Mouse (Mus musculus): ENCODE measurements at regions not wholly inside any gene's neighbourhood (a gene's known extent, or its start where the extent isn't known, plus 50 kb on each side); places are given as distances from the start of the nearest gene placed in this dataset.
A peak's percentile ranks its signal among the peaks of the same experiment; 100 is the strongest.

- ATAC-seq (replicated peaks; ENCODE audit: insufficient number of reproducible peaks, low FRiP score, low TSS enrichment, low read depth): no peak
- H3K9ac ChIP-seq (replicated peaks; ENCODE audit: low read length): no peak overlapping the region
- 73% methylated on average over 10 of the region's 10 CpGs for WGBS
- H3K27ac ChIP-seq (replicated peaks; ENCODE audit: low read depth, low read length): no peak overlapping the region
- no peaks in the 10 kb centered on the region for H3K4me1 ChIP-seq (ENCODE audit: control insufficient read depth, insufficient read depth, low read length)
- no peaks in the 10 kb centered on the region for H3K27me3 ChIP-seq (ENCODE audit: control insufficient read depth, insufficient read depth, low read length)
- H3K4me2 ChIP-seq (ENCODE audit: low read depth, low read length): no peak overlapping the region
- peak; percentile 34 for DNase-seq (ENCODE audit: low spot score)
- H3K4me3 ChIP-seq (ENCODE audit: low read depth, low read length): no peak overlapping the region
- no peaks in the 10 kb centered on the region for H3K36me3 ChIP-seq (replicated peaks; ENCODE audit: control insufficient read depth, insufficient read depth, low read depth, low read length)
- H3K9me3 ChIP-seq (replicated peaks; ENCODE audit: control insufficient read depth, low read length): no peaks in the 10 kb centered on the region
These were observed 439.6 kb downstream of the Ttll7 start for GRCm38 (mm10) chr3:147291696-147292327.

- H3K4me2 ChIP-seq (ENCODE audit: low read depth, low read length): no peak overlapping the region
- H3K4me3 ChIP-seq (ENCODE audit: low read depth, low read length): no peak overlapping the region
- H3K9ac ChIP-seq (replicated peaks; ENCODE audit: low read length): no peak overlapping the region
- DNase-seq (ENCODE audit: low spot score): no peak
- H3K27me3 ChIP-seq (ENCODE audit: control insufficient read depth, insufficient read depth, low read length): no peaks in the 10 kb centered on the region
- H3K36me3 ChIP-seq (replicated peaks; ENCODE audit: control insufficient read depth, insufficient read depth, low read depth, low read length): no peaks in the 10 kb centered on the region
- ATAC-seq (replicated peaks; ENCODE audit: insufficient number of reproducible peaks, low FRiP score, low TSS enrichment, low read depth): no peak
- no peaks in the 10 kb centered on the region for H3K9me3 ChIP-seq (replicated peaks; ENCODE audit: control insufficient read depth, low read length)
- 16% methylated on average over 9 of the region's 9 CpGs for WGBS
- H3K4me1 ChIP-seq (ENCODE audit: control insufficient read depth, insufficient read depth, low read length): no peaks in the 10 kb centered on the region
- no peak overlapping the region for H3K27ac ChIP-seq (replicated peaks; ENCODE audit: low read depth, low read length)
These were observed 445.9 kb downstream of the Ttll7 start for GRCm38 (mm10) chr3:147298065-147298464.

GRCm38 (mm10) chr3:147325522-147325921 is 473.4 kb downstream of the Ttll7 start:
- 92% methylated on average over 2 of the region's 2 CpGs for WGBS
- no peaks in the 10 kb centered on the region for H3K27me3 ChIP-seq (ENCODE audit: control insufficient read depth, insufficient read depth, low read length)
- DNase-seq (ENCODE audit: low spot score): no peak
- no peak for ATAC-seq (replicated peaks; ENCODE audit: insufficient number of reproducible peaks, low FRiP score, low TSS enrichment, low read depth)
- no peak overlapping the region for H3K4me3 ChIP-seq (ENCODE audit: low read depth, low read length)
- H3K9me3 ChIP-seq (replicated peaks; ENCODE audit: control insufficient read depth, low read length): no peaks in the 10 kb centered on the region
- no peaks in the 10 kb centered on the region for H3K36me3 ChIP-seq (replicated peaks; ENCODE audit: control insufficient read depth, insufficient read depth, low read depth, low read length)
- H3K9ac ChIP-seq (replicated peaks; ENCODE audit: low read length): no peak overlapping the region
- H3K4me2 ChIP-seq (ENCODE audit: low read depth, low read length): no peak overlapping the region
- H3K27ac ChIP-seq (replicated peaks; ENCODE audit: low read depth, low read length): no peak overlapping the region
- no peaks in the 10 kb centered on the region for H3K4me1 ChIP-seq (ENCODE audit: control insufficient read depth, insufficient read depth, low read length)

DNA sequence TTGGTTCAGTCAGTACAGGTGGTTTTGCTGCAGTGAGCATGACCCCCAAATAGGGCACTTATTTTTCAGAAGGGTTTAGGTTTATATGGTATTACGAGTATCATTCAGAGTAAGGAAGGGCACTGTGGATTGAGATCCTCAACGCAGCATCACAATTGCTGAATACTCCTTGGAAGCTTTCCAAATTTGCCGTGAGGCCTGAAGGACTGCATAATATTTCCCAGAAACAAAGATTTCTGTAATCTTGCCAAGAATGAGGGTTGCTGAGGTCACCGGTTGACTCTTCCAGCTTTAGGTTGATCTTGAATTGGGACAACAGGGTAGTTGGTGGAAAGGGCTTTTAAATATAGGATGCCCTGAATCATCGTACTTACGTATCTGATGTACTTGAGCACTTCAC is 482.1 kb downstream of the Ttll7 start:
- Histone ChIP-seq H3K4me1 (ENCODE audit: control insufficient read depth, insufficient read depth, low read length) (no peaks in the 10 kb centered on the region), H3K27me3 (ENCODE audit: control insufficient read depth, insufficient read depth, low read length) (no peaks in the 10 kb centered on the region), H3K4me3 (ENCODE audit: low read depth, low read length) (no peak overlapping the region), H3K4me2 (ENCODE audit: low read depth, low read length) (no peak overlapping the region), H3K36me3 (replicated peaks; ENCODE audit: control insufficient read depth, insufficient read depth, low read depth, low read length) (no peaks in the 10 kb centered on the region), H3K9ac (replicated peaks; ENCODE audit: low read length) (no peak overlapping the region), H3K27ac (replicated peaks; ENCODE audit: low read depth, low read length) (no peak overlapping the region), H3K9me3 (replicated peaks; ENCODE audit: control insufficient read depth, low read length) (no peaks in the 10 kb centered on the region)
- ATAC-seq (replicated peaks; ENCODE audit: insufficient number of reproducible peaks, low FRiP score, low TSS enrichment, low read depth) (no peak), DNase-seq (ENCODE audit: low spot score) (no peak)
- WGBS: 90% methylated on average over 6 of the region's 6 CpGs

- no peak for ATAC-seq (replicated peaks; ENCODE audit: insufficient number of reproducible peaks, low FRiP score, low TSS enrichment, low read depth)
- Histone ChIP-seq H3K4me3 (ENCODE audit: low read depth, low read length) (no peak overlapping the region), H3K9me3 (replicated peaks; ENCODE audit: control insufficient read depth, low read length) (no peaks in the 10 kb centered on the region), H3K4me2 (ENCODE audit: low read depth, low read length) (no peak overlapping the region), H3K27ac (replicated peaks; ENCODE audit: low read depth, low read length) (no peak overlapping the region), H3K36me3 (replicated peaks; ENCODE audit: control insufficient read depth, insufficient read depth, low read depth, low read length) (no peaks in the 10 kb centered on the region), H3K27me3 (ENCODE audit: control insufficient read depth, insufficient read depth, low read length) (no peaks in the 10 kb centered on the region), H3K9ac (replicated peaks; ENCODE audit: low read length) (no peak overlapping the region), H3K4me1 (ENCODE audit: control insufficient read depth, insufficient read depth, low read length) (no peaks in the 10 kb centered on the region)
- WGBS: 56% methylated on average over 7 of the region's 7 CpGs
- DNase-seq (ENCODE audit: low spot score): peak; percentile 51
These were observed 483.1 kb downstream of the Ttll7 start for GRCm38 (mm10) chr3:147335286-147335685.

DNA sequence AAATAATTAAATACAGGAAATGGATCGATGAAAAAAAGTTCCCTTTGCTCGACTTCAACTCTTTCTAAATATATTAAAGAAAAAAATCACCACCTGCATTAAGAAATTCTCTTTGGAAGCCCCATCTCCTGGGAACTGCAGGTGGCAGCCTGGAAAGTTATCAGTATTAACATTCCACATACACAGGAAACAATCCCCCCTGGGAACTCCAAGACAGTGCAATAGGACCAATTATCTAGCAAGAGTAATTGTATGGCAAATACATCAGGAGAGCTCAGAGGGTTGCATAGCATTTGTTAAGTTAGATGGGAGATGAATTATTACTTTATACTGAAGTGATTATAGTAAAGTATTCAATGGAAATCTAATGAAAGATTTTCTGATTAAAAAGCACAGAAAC is 487.3 kb downstream of the Ttll7 start:
- WGBS: 57% methylated on average over 2 of the region's 2 CpGs
- Histone ChIP-seq H3K36me3 (replicated peaks; ENCODE audit: control insufficient read depth, insufficient read depth, low read depth, low read length) (no peaks in the 10 kb centered on the region), H3K9me3 (replicated peaks; ENCODE audit: control insufficient read depth, low read length) (no peaks in the 10 kb centered on the region), H3K4me2 (ENCODE audit: low read depth, low read length) (no peak overlapping the region), H3K27me3 (ENCODE audit: control insufficient read depth, insufficient read depth, low read length) (no peaks in the 10 kb centered on the region), H3K4me1 (ENCODE audit: control insufficient read depth, insufficient read depth, low read length) (no peaks in the 10 kb centered on the region), H3K9ac (replicated peaks; ENCODE audit: low read length) (no peak overlapping the region), H3K27ac (replicated peaks; ENCODE audit: low read depth, low read length) (no peak overlapping the region), H3K4me3 (ENCODE audit: low read depth, low read length) (no peak overlapping the region)
- no peak for DNase-seq (ENCODE audit: low spot score)
- no peak for ATAC-seq (replicated peaks; ENCODE audit: insufficient number of reproducible peaks, low FRiP score, low TSS enrichment, low read depth)

DNA sequence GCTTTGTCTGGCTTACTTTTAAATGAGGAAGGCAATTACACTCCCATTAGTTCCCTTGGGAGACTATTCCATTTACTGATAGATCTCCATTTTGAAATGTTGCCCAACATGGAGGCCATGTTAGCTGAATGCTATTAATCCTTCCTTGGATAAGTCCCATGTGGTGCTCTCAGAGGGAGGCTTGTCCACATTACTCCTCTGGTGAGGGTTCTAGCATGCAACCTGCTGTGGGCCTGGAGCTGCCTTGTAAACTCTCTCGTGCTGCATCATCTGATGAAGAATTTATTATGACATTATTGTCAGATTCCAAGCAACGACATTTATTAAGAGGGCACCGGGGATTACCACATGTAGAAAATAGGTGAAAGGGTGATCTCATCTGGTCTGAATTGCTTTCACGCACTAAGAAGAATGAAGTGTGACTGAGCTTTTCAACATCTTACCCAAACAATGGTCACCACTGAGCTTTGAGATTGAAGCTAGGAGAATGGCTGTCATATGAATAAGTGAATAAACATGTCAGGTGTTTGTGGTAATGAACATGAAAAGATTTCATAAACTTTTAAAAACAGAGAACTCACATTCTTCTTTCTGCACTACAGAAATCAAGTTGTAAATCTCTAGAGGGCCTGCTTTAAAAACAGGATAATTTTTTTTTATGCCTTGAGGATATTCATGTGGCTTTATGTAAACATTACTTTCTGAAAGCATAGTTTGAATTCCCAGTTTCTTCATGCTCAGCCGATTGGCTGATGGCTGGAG is 495.3 kb downstream of the Ttll7 start:
- Histone ChIP-seq H3K4me1 (ENCODE audit: control insufficient read depth, insufficient read depth, low read length) (no peaks in the 10 kb centered on the region), H3K4me3 (ENCODE audit: low read depth, low read length) (no peak overlapping the region), H3K36me3 (replicated peaks; ENCODE audit: control insufficient read depth, insufficient read depth, low read depth, low read length) (no peaks in the 10 kb centered on the region), H3K9ac (replicated peaks; ENCODE audit: low read length) (no peak overlapping the region), H3K9me3 (replicated peaks; ENCODE audit: control insufficient read depth, low read length) (no peaks in the 10 kb centered on the region), H3K27me3 (ENCODE audit: control insufficient read depth, insufficient read depth, low read length) (no peaks in the 10 kb centered on the region), H3K27ac (replicated peaks; ENCODE audit: low read depth, low read length) (no peak overlapping the region), H3K4me2 (ENCODE audit: low read depth, low read length) (no peak overlapping the region)
- 57% methylated on average over 5 of the region's 5 CpGs for WGBS
- ATAC-seq (replicated peaks; ENCODE audit: insufficient number of reproducible peaks, low FRiP score, low TSS enrichment, low read depth) (no peak), DNase-seq (ENCODE audit: low spot score) (no peak)

GRCm38 (mm10) chr3:147387077-147387476 is 534.9 kb downstream of the Ttll7 start:
- DNase-seq (ENCODE audit: low spot score): no peak
- ATAC-seq (replicated peaks; ENCODE audit: insufficient number of reproducible peaks, low FRiP score, low TSS enrichment, low read depth): no peak
- WGBS: 90% methylated on average over 5 of the region's 5 CpGs
- no peaks in the 10 kb centered on the region for H3K27me3 ChIP-seq (ENCODE audit: control insufficient read depth, insufficient read depth, low read length)
- H3K4me3 ChIP-seq (ENCODE audit: low read depth, low read length): no peak overlapping the region
- no peak overlapping the region for H3K9ac ChIP-seq (replicated peaks; ENCODE audit: low read length)
- H3K36me3 ChIP-seq (replicated peaks; ENCODE audit: control insufficient read depth, insufficient read depth, low read depth, low read length): no peaks in the 10 kb centered on the region
- H3K9me3 ChIP-seq (replicated peaks; ENCODE audit: control insufficient read depth, low read length): no peaks in the 10 kb centered on the region
- H3K27ac ChIP-seq (replicated peaks; ENCODE audit: low read depth, low read length): no peak overlapping the region
- no peak overlapping the region for H3K4me2 ChIP-seq (ENCODE audit: low read depth, low read length)
- H3K4me1 ChIP-seq (ENCODE audit: control insufficient read depth, insufficient read depth, low read length): no peaks in the 10 kb centered on the region

All from embryonic facial prominence, embryonic 11.5 days (tissue).